Mouse (Mus musculus): ENCODE results near the gene Frem3. TPM values are rescaled to one million over a fixed set of nuclear protein-coding genes. Genes with fewer than 3 reads are reported as not detected.
A peak's percentile ranks its signal among the peaks of the same experiment; 100 is the strongest.
"Not testable (repeated sequence)": the region's sequence is repeated elsewhere in the genome, so short reads cannot be mapped to it uniquely, and the experiment has no call there.

Frem3 gene
- polyA plus RNA-seq, 1 experiment from 2014 or later: 0.05 TPM

DNA sequence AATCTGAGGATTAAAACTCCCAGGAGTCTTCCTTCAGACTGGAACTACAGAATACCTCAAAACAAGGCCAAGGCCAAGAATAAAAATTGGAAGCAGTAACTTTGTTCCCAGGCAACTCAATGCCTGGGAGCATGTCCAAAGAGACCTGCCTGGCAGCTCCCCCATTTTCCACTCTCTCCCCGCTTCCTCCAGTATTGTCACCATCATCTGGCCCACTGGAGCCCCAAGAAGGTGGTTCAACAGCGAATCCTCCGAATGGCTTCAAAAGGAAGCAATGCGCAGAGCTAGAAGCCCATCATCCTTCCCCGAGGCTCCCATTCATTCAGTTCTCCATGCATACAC, 127.1 kb downstream of the Frem3 start:
- peak overlapping the region; percentile 99 for H3K27ac ChIP-seq
- H3K36me3 ChIP-seq: peaks cover 21% of the 10 kb centered on the region
- WGBS: 0% methylated on average over 5 of the region's 5 CpGs
- peak overlapping the region; percentile 95 for H3K9ac ChIP-seq
- peak overlapping the region; percentile 89 for H3K4me2 ChIP-seq
- H3K4me1 ChIP-seq (replicated peaks): peaks cover 7% of the 10 kb centered on the region
- no peaks in the 10 kb centered on the region for H3K27me3 ChIP-seq
- ATAC-seq (ENCODE audit: low FRiP score): no peak; the same call in 1 of the 2 replicates
- H3K9me3 ChIP-seq: no peaks in the 10 kb centered on the region
- peak overlapping the region; percentile 84 for H3K4me3 ChIP-seq

DNA sequence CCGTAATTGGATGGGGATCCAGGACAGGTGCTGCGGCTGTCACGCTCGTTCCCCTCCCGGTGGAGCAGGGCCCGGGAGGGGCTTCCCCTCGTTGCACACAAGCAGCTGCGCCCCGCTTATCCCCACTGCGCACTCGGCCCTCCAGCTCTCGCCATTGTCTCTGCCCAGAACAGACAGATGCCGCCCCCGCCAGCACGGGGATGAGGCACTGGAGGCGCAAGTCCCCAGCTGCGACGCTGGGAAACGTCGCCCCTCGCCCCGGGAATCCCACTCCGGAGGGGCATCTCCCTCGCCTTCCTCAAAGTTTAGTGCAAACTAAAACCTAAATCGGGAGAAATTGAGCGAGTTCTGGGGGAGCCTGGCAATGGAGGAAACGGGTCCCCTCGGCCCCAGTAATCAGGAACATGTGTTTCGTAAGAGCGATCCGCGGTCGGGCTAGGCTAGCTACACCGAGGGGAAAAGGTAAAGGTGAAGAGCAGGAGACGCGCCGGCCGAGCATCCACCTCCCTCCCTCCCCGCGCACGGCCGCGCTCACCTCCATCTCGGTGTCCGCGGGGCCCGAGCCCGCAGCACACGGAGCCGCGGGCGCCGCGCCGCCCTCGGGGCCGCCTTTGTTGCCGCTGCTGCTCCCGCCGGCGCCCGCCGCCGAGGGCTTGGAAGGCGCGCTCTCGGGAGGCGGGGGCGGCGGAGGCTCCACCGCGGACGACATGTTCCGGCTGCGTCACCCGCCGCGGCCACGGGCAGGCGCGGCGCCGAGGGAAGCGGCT, 127.7 kb downstream of the Frem3 start:
- Histone ChIP-seq H3K36me3 (peaks cover 18% of the 10 kb centered on the region), H3K9ac (peak overlapping the region; percentile 95), H3K27me3 (no peaks in the 10 kb centered on the region), H3K4me1 (replicated peaks) (peaks cover 7% of the 10 kb centered on the region), H3K4me2 (peak overlapping the region; percentile 89), H3K4me3 (peak overlapping the region; percentile 84), H3K9me3 (no peaks in the 10 kb centered on the region), H3K27ac (peak overlapping the region; percentile 99)
- under 1% methylated on average over 74 of the region's 84 CpGs for WGBS
- peak; percentile 70 for ATAC-seq (ENCODE audit: low FRiP score)

GRCm38 (mm10) chr8:80739155-80739924, 128.5 kb downstream of the Frem3 start, which contains the start of gene Smarca5:
TSS of gene Smarca5 (minus strand) at chr8:80739497.
- 2% methylated on average over 90 of the region's 91 CpGs for WGBS
- H3K27me3 ChIP-seq; H3K9me3 ChIP-seq; H3K4me1 ChIP-seq (replicated peaks): not testable (repeated sequence)
- peak; percentile 97 for ATAC-seq (ENCODE audit: low FRiP score)
- Histone ChIP-seq H3K4me2 (peak within 1 kb of the TSS; percentile 89), H3K36me3 (peaks cover 12% of the 10 kb centered on the region), H3K27ac (peak within 1 kb of the TSS; percentile 99), H3K4me3 (peak within 1 kb of the TSS; percentile 84), H3K9ac (peak within 1 kb of the TSS; percentile 95)

- ATAC-seq (ENCODE audit: low FRiP score): peak; percentile 68
- H3K9me3 ChIP-seq: no peaks in the 10 kb centered on the region
- H3K4me3 ChIP-seq: peak overlapping the region; percentile 84
- H3K27ac ChIP-seq: peak overlapping the region; percentile 99
- H3K27me3 ChIP-seq: no peaks in the 10 kb centered on the region
- WGBS: 15% methylated on average over 14 of the region's 14 CpGs
- peak overlapping the region; percentile 58 for H3K4me2 ChIP-seq
- H3K4me1 ChIP-seq (replicated peaks): peaks cover 7% of the 10 kb centered on the region
- H3K36me3 ChIP-seq: peaks cover 9% of the 10 kb centered on the region
- peak overlapping the region; percentile 65 for H3K9ac ChIP-seq
These were observed 129.1 kb downstream of the Frem3 start for GRCm38 (mm10) chr8:80739932-80740331.

Other genes with a start within 250 kb of the Frem3 start
- 2.0 and 4.0 TPM in 2 replicates for gene Gypa, start 117.3 kb upstream of the Frem3 start, polyA plus RNA-seq (2015; fragmentation: Nextera tagmentation; extraction: Ambion mirVana)
- gene Smarca5, start 128.4 kb downstream of the Frem3 start, polyA plus RNA-seq (2015; fragmentation: Nextera tagmentation; extraction: Ambion mirVana): 66.9 and 71.4 TPM in 2 replicates

Measured in hindbrain, embryonic 13.5 days (tissue).